Mouse (Mus musculus) left cerebral cortex, postnatal 4 days (tissue): ENCODE measurements around the gene Spaca3. TPM values are rescaled to one million over a fixed set of nuclear protein-coding genes. Genes with fewer than 3 reads are reported as not detected.

Source experiments
- DNase-seq: peaks from one replicate; pipeline ENCODE4 v3.0.0-alpha.2; 2022
- intact Hi-C: fragments of 180-260 bp; cut with DNase I; formaldehyde crosslinking; loops from one replicate; pipeline ENCODE4 v1.15.1; 2025
- total RNA-seq, 2 experiments: library from RNA; stranded (reverse); gene quantifications; 2 replicates each; pipeline ENCODE4 v1.2.3; 2021

Spaca3 gene
- not detected for total RNA-seq

- no peak for DNase-seq
- intact Hi-C loops = no loop called here
Observed at GRCm38 (mm10) chr11:80858065-80858464, at the start of gene Spaca3. TSS of gene Spaca3 (plus strand) at chr11:80858365.

GRCm38 (mm10) chr11:80808551-80809070 is 49.6 kb upstream of the Spaca3 start:
- intact Hi-C loops = no loop called here
- DNase-seq = no peak

- DNase-seq = no peak
- intact Hi-C loops = no loop called here
Observed at GRCm38 (mm10) chr11:80809666-80809992, 48.5 kb upstream of the Spaca3 start.

- peak; percentile 24 for DNase-seq
- intact Hi-C loops = no loop called here
Observed at GRCm38 (mm10) chr11:80809993-80810821, 48.0 kb upstream of the Spaca3 start, which contains the start of gene Tmem98. TSS of gene Tmem98 (plus strand) at chr11:80810175.

- DNase-seq = no peak
- intact Hi-C loops = no loop called here
Observed at GRCm38 (mm10) chr11:80811156-80811555, 47.0 kb upstream of the Spaca3 start.

- intact Hi-C loops = no loop called here
- DNase-seq = no peak
Observed at GRCm38 (mm10) chr11:80815354-80815753, 42.8 kb upstream of the Spaca3 start.

GRCm38 (mm10) chr11:80818060-80818697 is 40.0 kb upstream of the Spaca3 start:
- peak; percentile 58 for DNase-seq
- intact Hi-C loops = loop anchor here (2.0 kb wide), 1 partner anchor 121 kb away; no protein-coding TSS in a partner anchor

GRCm38 (mm10) chr11:80820085-80820484 is 38.1 kb upstream of the Spaca3 start:
- DNase-seq = no peak
- intact Hi-C loops = loop anchor here (5.0 to 10.0 kb wide), 2 partner anchors 332 to 685 kb away; no protein-coding TSS in a partner anchor

- intact Hi-C loops = loop anchor here (5.0 to 10.0 kb wide), 2 partner anchors 331 to 684 kb away; no protein-coding TSS in a partner anchor
- peak; percentile 27 for DNase-seq
Observed at GRCm38 (mm10) chr11:80821296-80821695, 36.9 kb upstream of the Spaca3 start.

- no peak for DNase-seq
- intact Hi-C loops = loop anchor here (5.0 to 10.0 kb wide), 2 partner anchors 331 to 683 kb away; no protein-coding TSS in a partner anchor
Observed at GRCm38 (mm10) chr11:80821794-80822193, 36.4 kb upstream of the Spaca3 start.

GRCm38 (mm10) chr11:80835395-80835794 is 22.8 kb upstream of the Spaca3 start:
- DNase-seq = no peak
- intact Hi-C loops = loop anchor here (10.0 kb wide), 1 partner anchor 779 kb away; no protein-coding TSS in a partner anchor

- no peak for DNase-seq
- intact Hi-C loops = loop anchor here (10.0 kb wide), 1 partner anchor 779 kb away; no protein-coding TSS in a partner anchor
Observed at GRCm38 (mm10) chr11:80835841-80836240, 22.3 kb upstream of the Spaca3 start.

GRCm38 (mm10) chr11:80838724-80839123 is 19.4 kb upstream of the Spaca3 start:
- intact Hi-C loops = loop anchor here (10.0 kb wide), 1 partner anchor 776 kb away; no protein-coding TSS in a partner anchor
- DNase-seq = no peak

GRCm38 (mm10) chr11:80843435-80843834 is 14.7 kb upstream of the Spaca3 start:
- DNase-seq = no peak

GRCm38 (mm10) chr11:80845486-80845885 is 12.7 kb upstream of the Spaca3 start:
- no peak for DNase-seq
- intact Hi-C loops = no loop called here

More at GRCm38 (mm10) chr11:80843435-80843834, 14.7 kb upstream of the Spaca3 start:
- intact Hi-C loops = no loop called here

- intact Hi-C loops = no loop called here
Observed at GRCm38 (mm10) chr11:80846115-80846514, 12.1 kb upstream of the Spaca3 start.

GRCm38 (mm10) chr11:80848131-80848530 is 10.0 kb upstream of the Spaca3 start:
- intact Hi-C loops = no loop called here
- DNase-seq = no peak

More at GRCm38 (mm10) chr11:80846115-80846514, 12.1 kb upstream of the Spaca3 start:
- DNase-seq = no peak

GRCm38 (mm10) chr11:80851859-80852258 is 6.3 kb upstream of the Spaca3 start:
- DNase-seq = no peak
- intact Hi-C loops = no loop called here

- no peak for DNase-seq
- intact Hi-C loops = no loop called here
Observed at GRCm38 (mm10) chr11:80853014-80853413, 5.2 kb upstream of the Spaca3 start.

- no peak for DNase-seq
Observed at GRCm38 (mm10) chr11:80854430-80854829, 3.7 kb upstream of the Spaca3 start.

GRCm38 (mm10) chr11:80854908-80855307 is 3.3 kb upstream of the Spaca3 start:
- DNase-seq = no peak
- intact Hi-C loops = no loop called here

More at GRCm38 (mm10) chr11:80854430-80854829, 3.7 kb upstream of the Spaca3 start:
- intact Hi-C loops = no loop called here
